Mouse (Mus musculus) kidney, adult 11 months (tissue): Measurements from ENCODE around the gene Pex5.
"Not testable (repeated sequence)": the region's sequence is repeated elsewhere in the genome, so short reads cannot be mapped to it uniquely, and the experiment has no call there.

ENCODE experiments used
- DNase-seq: peaks from one replicate; pipeline ENCODE4 v3.0.0; 2022

Gene Pex5

GRCm38 (mm10) chr6:124426604-124427003, 11.7 kb upstream of the Pex5 start:
- DNase-seq: no peak

GRCm38 (mm10) chr6:124425523-124425922, 10.7 kb upstream of the Pex5 start:
- no peak for DNase-seq

GRCm38 (mm10) chr6:124425042-124425441, 10.2 kb upstream of the Pex5 start:
- DNase-seq: peak; percentile 72

- no peak for DNase-seq
Observed at GRCm38 (mm10) chr6:124424068-124424498, 9.2 kb upstream of the Pex5 start.

DNA sequence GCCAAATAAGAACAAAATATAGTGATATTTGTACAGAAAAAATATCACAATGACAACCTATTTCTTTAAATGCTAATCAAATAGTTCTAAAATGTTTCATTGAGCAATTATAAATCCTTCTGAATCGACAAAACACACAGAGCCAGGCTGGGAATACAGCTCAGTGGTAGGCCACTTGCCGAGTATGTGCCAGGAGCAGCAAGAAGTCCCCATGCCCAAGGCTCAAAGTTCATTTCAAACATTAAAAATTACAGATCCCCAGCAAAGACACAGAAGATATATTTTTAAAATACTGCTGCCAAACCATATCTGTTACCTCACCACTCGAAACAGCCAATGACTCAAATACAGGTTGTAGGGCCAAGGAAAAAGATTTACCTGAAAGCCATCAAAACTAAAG, 3.8 kb upstream of the Pex5 start:
- DNase-seq: no peak

- DNase-seq: peak; percentile 91
Observed at GRCm38 (mm10) chr6:124415347-124416088, 651 bp upstream of the Pex5 start.

- DNase-seq: peak; percentile 58
Observed at GRCm38 (mm10) chr6:124414150-124414926, 529 bp downstream of the Pex5 start.

GRCm38 (mm10) chr6:124413770-124414149, 1.1 kb downstream of the Pex5 start:
- DNase-seq: no peak

- DNase-seq: no peak
Observed at GRCm38 (mm10) chr6:124408355-124408754, 6.5 kb downstream of the Pex5 start.

- DNase-seq: no peak
Observed at GRCm38 (mm10) chr6:124407180-124407579, 7.7 kb downstream of the Pex5 start.

GRCm38 (mm10) chr6:124406326-124406725, 8.5 kb downstream of the Pex5 start:
- DNase-seq: peak; percentile 60

- DNase-seq: no peak
Observed at GRCm38 (mm10) chr6:124399738-124400137, 15.1 kb downstream of the Pex5 start.

- DNase-seq: not testable (repeated sequence)
Observed at GRCm38 (mm10) chr6:124394991-124395390, 19.9 kb downstream of the Pex5 start.

GRCm38 (mm10) chr6:124380142-124380541, 34.7 kb downstream of the Pex5 start:
- DNase-seq: no peak

DNA sequence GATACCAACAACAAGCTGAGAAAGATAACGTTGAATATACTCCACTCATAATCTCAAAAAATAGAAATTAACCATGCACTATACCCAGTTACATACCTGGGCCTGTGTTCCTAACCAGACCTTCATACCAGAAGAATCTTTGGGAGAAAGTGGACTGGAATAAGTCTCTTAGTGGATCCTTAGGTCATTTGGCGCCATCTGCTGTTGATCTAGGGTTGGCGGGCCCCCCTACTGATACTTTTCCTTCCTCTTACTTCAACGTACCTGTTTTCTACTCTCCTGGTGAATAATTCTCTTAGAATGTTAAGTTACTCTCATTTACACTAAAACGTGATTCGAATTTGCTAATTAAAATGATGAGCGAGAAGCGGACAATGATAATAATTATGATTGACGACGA, 35.5 kb downstream of the Pex5 start:
- peak; percentile 47 for DNase-seq

GRCm38 (mm10) chr6:124377494-124378255, 37.2 kb downstream of the Pex5 start:
- peak; percentile 70 for DNase-seq

DNA sequence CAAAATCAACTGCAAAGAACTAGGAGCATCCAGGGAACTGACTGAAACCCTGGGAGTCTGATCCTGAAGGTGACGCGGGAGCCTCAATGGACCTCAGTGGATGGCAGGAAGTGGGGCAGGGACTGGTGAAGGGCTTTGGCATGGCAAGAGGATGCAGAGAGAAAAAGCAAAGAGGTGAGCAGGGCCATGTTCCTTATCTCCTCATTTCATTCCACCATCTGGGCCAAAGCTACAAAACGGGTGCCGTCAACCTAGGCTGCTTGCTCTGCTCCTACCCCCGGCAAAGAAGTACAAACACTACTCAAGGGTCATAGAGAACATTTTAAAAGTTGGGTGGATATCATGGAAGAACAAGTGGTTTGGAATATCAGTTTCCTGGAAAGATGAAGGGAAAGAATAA, 38.6 kb downstream of the Pex5 start:
- DNase-seq: no peak

- DNase-seq: peak; percentile 18
Observed at GRCm38 (mm10) chr6:124375435-124375884, 39.4 kb downstream of the Pex5 start.

- no peak for DNase-seq
Observed at GRCm38 (mm10) chr6:124374683-124375082, 40.2 kb downstream of the Pex5 start.

- DNase-seq: no peak
Observed at GRCm38 (mm10) chr6:124373584-124374206, 41.2 kb downstream of the Pex5 start.

DNA sequence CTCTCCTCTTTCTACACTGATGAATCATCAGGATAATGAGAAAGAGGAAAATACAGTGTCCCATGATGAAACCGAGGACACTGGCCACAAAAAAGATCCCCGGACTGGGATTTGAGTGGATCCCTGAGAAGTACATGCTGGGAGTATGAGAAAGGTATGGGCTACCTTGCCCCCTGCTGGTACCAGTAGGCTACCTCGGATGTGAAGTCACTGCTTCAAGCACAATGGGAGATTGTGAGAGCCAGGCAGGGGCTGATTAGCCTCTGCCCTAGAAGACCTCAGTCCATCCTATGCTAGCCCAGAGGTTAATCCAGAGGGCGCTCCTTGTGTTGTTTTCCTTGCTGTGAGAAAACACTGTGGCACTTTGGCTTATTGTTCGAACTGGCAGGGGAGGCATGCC, 50.5 kb downstream of the Pex5 start:
- DNase-seq: no peak

- DNase-seq: no peak
Observed at GRCm38 (mm10) chr6:124360549-124360948, 54.3 kb downstream of the Pex5 start.

- DNase-seq: no peak
Observed at GRCm38 (mm10) chr6:124358953-124359352, 55.9 kb downstream of the Pex5 start.
